Mouse (Mus musculus): Measurements from ENCODE around the gene Sae1.

GRCm38 (mm10) chr7:16337733-16338132, 49.9 kb downstream of the Sae1 start:
- no peak for TF ChIP-seq POLR2A (IDR thresholded peaks at IDR 0.05; ENCODE audit: control insufficient read depth, extremely low read depth, insufficient read depth, low read length, poor library complexity)
- TF ChIP-seq CTCF (IDR thresholded peaks at IDR 0.05; ENCODE audit: borderline replicate concordance, control insufficient read depth, extremely low read depth, insufficient read depth, low read length, poor library complexity) = no peak

Data from thymus, adult 2 months (tissue).